Mouse (Mus musculus) heart, postnatal 0 days (tissue): ENCODE measurements around the gene Sun2.

ENCODE experiments used
- CTCF ChIP-seq: IDR thresholded peaks from 2 replicates; pipeline ENCODE4 v1.5.1; 2016; ENCODE audit warnings: antibody characterized with exemption, control low read depth, low read depth
- EP300 ChIP-seq: IDR thresholded peaks from 2 replicates; pipeline ENCODE4 v1.6.1; 2016; ENCODE audit warnings: antibody characterized with exemption, low read depth

DNA sequence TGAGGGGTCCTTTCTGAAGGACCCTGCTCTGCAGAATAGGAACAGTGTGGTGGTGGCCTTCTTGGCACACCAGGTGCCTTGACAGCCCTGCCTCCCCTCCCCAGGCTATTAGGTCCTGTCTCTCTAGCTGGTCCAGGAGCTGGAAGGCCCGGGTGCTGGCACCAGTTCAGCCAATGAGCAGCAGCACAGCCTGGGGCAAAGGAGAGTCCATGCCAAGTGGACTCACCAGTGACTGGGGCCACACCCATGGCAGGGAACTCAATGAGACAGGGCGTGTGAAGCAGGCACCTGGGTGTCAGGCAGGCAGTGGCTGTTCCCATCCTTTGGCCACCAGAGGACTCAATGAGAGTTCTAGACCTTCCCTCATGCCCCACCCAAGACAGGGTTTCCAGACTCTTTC is 23.0 kb upstream of the Sun2 start:
- TF ChIP-seq CTCF (no peak), EP300 (no peak)
